Mouse (Mus musculus): Measurements from ENCODE around the gene Gm21985. TPM values are rescaled to one million over a fixed set of nuclear protein-coding genes. Genes with fewer than 3 reads are reported as not detected.

Gene Gm21985
- total and polyA plus RNA-seq, 3 experiments: 0.51 TPM; not detected in 2

- no peak for TF ChIP-seq TBP (conservative IDR thresholded peaks at IDR 0.05; ENCODE audit: low read depth, low read length)
- TF ChIP-seq MYC (IDR thresholded peaks at IDR 0.05; ENCODE audit: low read depth, low read length): peak; percentile 88; the same call in 1 of the 2 replicates
- TF ChIP-seq NRF1 (IDR thresholded peaks at IDR 0.05; ENCODE audit: low read depth, low read length): peak; percentile 89
- TF ChIP-seq USF2 (conservative IDR thresholded peaks at IDR 0.05; ENCODE audit: low read depth, low read length): no peak
- TF ChIP-seq RCOR1 (conservative IDR thresholded peaks at IDR 0.05; ENCODE audit: low read depth, low read length): no peak
- no peak for TF ChIP-seq JUND (conservative IDR thresholded peaks at IDR 0.05; ENCODE audit: low read depth, low read length)
- peak; percentile 67; the same call in 1 of the 2 replicates for TF ChIP-seq E2F4 (IDR thresholded peaks at IDR 0.05; ENCODE audit: insufficient replicate concordance, low read depth, low read length)
- no peak for TF ChIP-seq JUN (IDR thresholded peaks at IDR 0.05; ENCODE audit: insufficient read depth, low read depth, low read length)
- TF ChIP-seq POLR2AphosphoS2 (IDR thresholded peaks at IDR 0.05; ENCODE audit: low read depth, low read length): peak; percentile 96
- no peak for TF ChIP-seq SMC3 (IDR thresholded peaks at IDR 0.05; ENCODE audit: low read depth, low read length)
- no peak; the same call in 1 of the 2 replicates for TF ChIP-seq NELFE (IDR thresholded peaks at IDR 0.05; ENCODE audit: low read depth, low read length)
These were observed 469 bp upstream of the Gm21985 start, which contains the start of gene Slc12a6 (continued) for GRCm38 (mm10) chr2:112265448-112266241.

- peak; percentile 48 for DNase-seq (ENCODE audit: extremely low read depth)
- dilution Hi-C loops (cut with MboI; ENCODE audit: extremely low pct_ligation_motif_present, extremely low pct_unique_long_range_greater_than_20kb, low sequenced_read_pairs) (no loop called here), in situ Hi-C loops (cut with MboI; ENCODE audit: low pct_ligation_motif_present, low pct_unique_long_range_greater_than_20kb, low sequenced_read_pairs) (loop anchor here (10.0 kb wide), 2 partner anchors 98 to 208 kb away; partner anchors contain the start of gene Emc4)
- Histone ChIP-seq H3K27ac (ENCODE audit: insufficient read depth, low read depth) (peak overlapping the region; percentile 80), H3K4me1 (ENCODE audit: control insufficient read depth in 1 of 2, insufficient read depth in 2 of 2) (peaks cover 2 to 44% of the 10 kb centered on the region in 2 experiments; a peak in 2 of 4 replicates), H3K4me2 (ENCODE audit: insufficient read depth, low read depth, poor library complexity, severe bottlenecking) (peak overlapping the region; percentile 82), H3K9me3 (replicated peaks; ENCODE audit: low read length) (no peaks in the 10 kb centered on the region), H3K4me3 (replicated peaks in 1 of 3; ENCODE audit: low read depth in 2 of 3, low read length in 2 of 3, poor library complexity in 1 of 3) (peak overlapping the region; percentile 81 to 88 (median 83)), H3K79me2 (replicated peaks; ENCODE audit: control insufficient read depth, extremely low read depth, insufficient read depth, poor library complexity, severe bottlenecking) (peaks cover 50% of the 10 kb centered on the region), H3K27me3 (replicated peaks) (no peaks in the 10 kb centered on the region), H3K36me3 (replicated peaks in 1 of 2; ENCODE audit: control insufficient read depth in 1 of 2, insufficient read depth in 1 of 2, low read length in 1 of 2) (peaks cover 0 to 22% of the 10 kb centered on the region in 2 experiments), H3K9ac (ENCODE audit: insufficient read depth, low read depth) (peak overlapping the region; percentile 93)
- TF ChIP-seq SIN3A (IDR thresholded peaks at IDR 0.05; ENCODE audit: low read length) (peak; percentile 14; the same call in 1 of the 2 replicates), MXI1 (IDR thresholded peaks at IDR 0.05; ENCODE audit: low read depth, low read length) (no peak)
These were observed 666 bp downstream of the Gm21985 start for GRCm38 (mm10) chr2:112266780-112267179.

DNA sequence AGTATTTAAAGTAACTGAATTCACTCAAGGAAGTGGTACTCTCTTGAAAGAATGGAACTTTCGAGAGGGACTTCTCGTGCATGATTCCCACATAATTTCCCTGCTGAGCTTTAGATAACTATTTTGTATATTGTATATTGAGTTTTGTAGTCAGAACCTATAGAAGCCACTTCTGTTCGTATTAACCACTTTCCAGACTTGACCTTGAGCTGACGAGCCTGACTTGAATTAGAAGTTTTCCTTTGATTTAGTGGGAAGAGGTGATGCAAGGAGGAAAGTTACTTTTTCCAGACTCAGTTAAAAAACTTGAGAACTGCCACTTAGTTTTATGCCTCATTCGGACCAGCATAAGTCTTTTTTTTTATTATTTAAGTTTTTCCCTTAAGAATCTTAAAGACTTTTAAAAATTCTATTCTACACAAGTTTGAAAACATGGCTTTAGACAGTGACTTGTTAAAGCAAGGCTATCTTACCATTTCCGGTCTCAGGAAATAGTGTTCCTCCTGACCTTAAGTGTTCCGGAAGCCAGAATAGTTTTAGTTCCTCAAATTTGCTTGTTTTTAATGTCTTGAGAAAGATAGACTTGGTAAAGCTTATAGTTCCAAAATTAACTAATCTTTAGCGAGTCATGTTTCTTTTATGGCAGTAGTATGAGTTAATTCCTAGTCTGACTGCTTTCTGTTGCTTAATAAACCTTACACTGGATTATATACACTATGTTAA lies 1.6 kb downstream of the Gm21985 start:
- Histone ChIP-seq H3K36me3 (replicated peaks in 1 of 2; ENCODE audit: control insufficient read depth in 1 of 2, insufficient read depth in 1 of 2, low read length in 1 of 2) (peaks cover 0 to 24% of the 10 kb centered on the region in 2 experiments), H3K79me2 (replicated peaks; ENCODE audit: control insufficient read depth, extremely low read depth, insufficient read depth, poor library complexity, severe bottlenecking) (peaks cover 43% of the 10 kb centered on the region), H3K9me3 (replicated peaks; ENCODE audit: low read length) (no peaks in the 10 kb centered on the region), H3K27ac (ENCODE audit: insufficient read depth, low read depth) (peak overlapping the region; percentile 62; the same call in 1 of the 2 replicates), H3K4me2 (ENCODE audit: insufficient read depth, low read depth, poor library complexity, severe bottlenecking) (peak overlapping the region; percentile 89), H3K4me1 (ENCODE audit: control insufficient read depth in 1 of 2, insufficient read depth in 2 of 2) (peaks cover 2 to 44% of the 10 kb centered on the region in 2 experiments; a peak in 2 of 4 replicates), H3K9ac (ENCODE audit: insufficient read depth, low read depth) (peak overlapping the region; percentile 93), H3K27me3 (replicated peaks) (no peaks in the 10 kb centered on the region), H3K4me3 (replicated peaks in 1 of 3; ENCODE audit: low read depth in 2 of 3, low read length in 2 of 3, poor library complexity in 1 of 3) (peak overlapping the region; percentile 55 to 88 (median 81))
- in situ Hi-C loops (cut with MboI; ENCODE audit: low pct_ligation_motif_present, low pct_unique_long_range_greater_than_20kb, low sequenced_read_pairs) (loop anchor here (10.0 kb wide), 2 partner anchors 97 to 207 kb away; partner anchors contain the start of gene Emc4), dilution Hi-C loops (cut with MboI; ENCODE audit: extremely low pct_ligation_motif_present, extremely low pct_unique_long_range_greater_than_20kb, low sequenced_read_pairs) (no loop called here)
- DNase-seq (ENCODE audit: extremely low read depth): peak; percentile 80
- TF ChIP-seq GABPA (IDR thresholded peaks at IDR 0.05; ENCODE audit: insufficient replicate concordance, low read depth, low read length) (no peak), USF1 (IDR thresholded peaks at IDR 0.05; ENCODE audit: low read depth, low read length) (no peak), POLR2A (IDR thresholded peaks at IDR 0.05; ENCODE audit: low read depth, low read length) (peak; percentile 41; the same call in 1 of the 2 replicates), RCOR1 (conservative IDR thresholded peaks at IDR 0.05; ENCODE audit: low read depth, low read length) (no peak), RAD21 (IDR thresholded peaks at IDR 0.05; ENCODE audit: low read depth, low read length) (no peak), HCFC1 (IDR thresholded peaks at IDR 0.05; ENCODE audit: low read depth, low read length) (peak; percentile 25; the same call in 1 of the 2 replicates), KAT2A (IDR thresholded peaks at IDR 0.05; ENCODE audit: insufficient replicate concordance, low read length) (no peak), BHLHE40 (IDR thresholded peaks at IDR 0.05; ENCODE audit: low read depth, low read length) (0 out of 2 replicates have a peak, but pooled peaks have one; percentile 31), SIN3A (IDR thresholded peaks at IDR 0.05; ENCODE audit: low read length) (no peak; the same call in 1 of the 2 replicates), JUN (IDR thresholded peaks at IDR 0.05; ENCODE audit: insufficient read depth, low read depth, low read length) (peak; percentile 75), IRF4 (IDR thresholded peaks at IDR 0.05; ENCODE audit: low read depth, low read length) (peak; percentile 97), JUND (conservative IDR thresholded peaks at IDR 0.05; ENCODE audit: low read depth, low read length) (peak; percentile 88), ZC3H11A (IDR thresholded peaks at IDR 0.05; ENCODE audit: low read depth, low read length) (no peak), UBTF (IDR thresholded peaks at IDR 0.05; ENCODE audit: low read depth, low read length) (no peak), E2F4 (IDR thresholded peaks at IDR 0.05; ENCODE audit: insufficient replicate concordance, low read depth, low read length) (no peak), TCF12 (IDR thresholded peaks at IDR 0.05; ENCODE audit: low read depth, low read length) (peak; percentile 36; the same call in 1 of the 2 replicates)
